16 mouse cellular contexts compared by ENCODE assay signal in the genomic region with DNA sequence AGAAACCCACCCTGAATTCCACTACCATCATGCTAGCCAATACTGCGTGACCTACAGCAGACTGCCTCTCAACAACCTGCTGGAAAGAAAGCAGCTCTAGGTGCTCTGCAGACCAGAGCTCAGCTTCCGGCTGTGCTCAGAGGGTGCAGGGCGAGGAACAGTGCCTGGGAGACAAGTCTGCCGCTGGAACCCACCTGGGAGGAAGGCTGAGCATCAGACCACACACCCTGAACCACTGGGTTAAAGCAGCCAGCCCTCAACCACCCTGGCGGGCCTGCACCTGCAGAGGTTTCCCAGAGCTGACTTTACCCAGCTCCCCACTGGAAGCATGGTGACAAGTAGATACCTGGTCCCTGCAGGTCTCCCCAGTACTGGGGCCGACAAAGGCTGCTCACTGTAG. TPM values are rescaled to one million over a fixed set of nuclear protein-coding genes. Genes with fewer than 3 reads are reported as not detected.
"Had no signal": no experiment of that assay in that cellular context is flagged by ENCODE, and none has a peak within 500 bp of the region (broad histone marks: within the 10 kb centered on the region; RNA-seq: fewer than 3 reads in every experiment).

No protein-coding gene starts in this region.

- H3K4me3 ChIP-seq: limb, embryonic 12.5 days; midbrain, embryonic 10.5 days; neural tube, embryonic 12.5 days; stomach, embryonic 15.5 days had no signal

- H3K27me3 ChIP-seq: limb, embryonic 12.5 days; neural tube, embryonic 12.5 days; stomach, embryonic 15.5 days had no signal

- H3K9ac ChIP-seq: limb, embryonic 12.5 days; liver, embryonic 14.5 days; neural tube, embryonic 12.5 days; stomach, embryonic 15.5 days had no signal

- ATAC-seq: intestine, embryonic 16.5 days had no signal

- H3K4me2 ChIP-seq: limb, embryonic 12.5 days; neural tube, embryonic 12.5 days; stomach, embryonic 15.5 days had no signal

- H3K27ac ChIP-seq: limb, embryonic 12.5 days; liver, embryonic 14.5 days; midbrain, embryonic 10.5 days; neural tube, embryonic 12.5 days; stomach, embryonic 15.5 days had no signal

- H3K9me3 ChIP-seq: limb, embryonic 12.5 days; midbrain, embryonic 10.5 days; neural tube, embryonic 12.5 days; stomach, embryonic 15.5 days had no signal

- DNase-seq: kidney, adult 8-10 months; kidney, postnatal 25 days; layer of hippocampus, adult 9-11 months; layer of hippocampus, postnatal 36 days; lung, adult 18-20 months; lung, postnatal 36 days; midbrain, embryonic 14.5 days; retina, postnatal 1 day had no signal

RNA-seq across cellular contexts. Expression of a gene that starts 24.3 kb away (rescaled TPM):
- polyA plus RNA-seq: kidney, embryonic 16.5 days; liver, adult 2 months; liver, embryonic 14.5 days; midbrain, embryonic 10.5 days; midbrain, embryonic 14.5 days; neural tube, embryonic 12.5 days had no signal
